9 mouse cellular contexts compared by ENCODE assay signal in genomic region chr1:157231016-157231415, GRCm38 (mm10).
A peak's percentile ranks its signal among the peaks of the same experiment; 100 is the strongest.
DNase-seq lines count a peak whose midpoint lies in the region; ATAC-seq and TF ChIP-seq lines count a peak whose summit lies in the region.
"Had no signal": no experiment of that assay in that cellular context is flagged by ENCODE, and none has a peak within 500 bp of the region (broad histone marks: within the 10 kb centered on the region; RNA-seq: fewer than 3 reads in every experiment).

No protein-coding gene starts in this region.

- H3K9me3 ChIP-seq in embryonic facial prominence, embryonic 14.5 days (ENCODE audit: control insufficient read depth, low read length): no peaks in the 10 kb centered on the region

- no peaks in the 10 kb centered on the region for H3K27me3 ChIP-seq in embryonic facial prominence, embryonic 14.5 days (replicated peaks; ENCODE audit: control insufficient read depth, insufficient read depth, low read length)

- TF ChIP-seq CTCF in layer of hippocampus, adult 2 months (conservative IDR thresholded peaks at IDR 0.05): no peak

- H3K4me2 ChIP-seq in embryonic facial prominence, embryonic 14.5 days (ENCODE audit: low read depth, low read length): peak overlapping the region; percentile 23; the same call in 1 of the 2 replicates

- no peak for ATAC-seq in embryonic facial prominence, embryonic 14.5 days (ENCODE audit: low read depth)

- H3K4me3 ChIP-seq in embryonic facial prominence, embryonic 14.5 days (ENCODE audit: low read depth, low read length): no peak overlapping the region
- peak overlapping the region; percentile 52 for H3K4me3 ChIP-seq in layer of hippocampus, adult 2 months

- H3K36me3 ChIP-seq in embryonic facial prominence, embryonic 14.5 days (ENCODE audit: control insufficient read depth, insufficient read depth, low read length): no peaks in the 10 kb centered on the region

- DNase-seq in kidney, postnatal 10 days: peak; percentile 9
- no peak for DNase-seq in kidney, postnatal 25 days
- DNase-seq in embryonic facial prominence, embryonic 14.5 days (ENCODE audit: low spot score): peak; percentile 38
- DNase-seq in layer of hippocampus, adult 2 months (ENCODE audit: low spot score in 2 of 2): peak; percentile 46 to 47
- DNase-seq in right cerebral cortex, adult 18-20 months: peak; percentile 56
- DNase-seq in yolk sac, embryonic 10.5 days (ENCODE audit: low spot score): no peak
- no peak for DNase-seq in adrenal gland, postnatal 25 days
- no peak for DNase-seq in urinary bladder, postnatal 36 days (ENCODE audit: low spot score in 2 of 2)
- DNase-seq: lung, postnatal 10 days had no signal

- 21% methylated on average over 8 of the region's 8 CpGs for WGBS in embryonic facial prominence, embryonic 14.5 days

- H3K4me1 ChIP-seq in embryonic facial prominence, embryonic 14.5 days (ENCODE audit: control insufficient read depth, insufficient read depth, low read length): no peaks in the 10 kb centered on the region

- H3K9ac ChIP-seq in embryonic facial prominence, embryonic 14.5 days (ENCODE audit: low read depth, low read length): no peak overlapping the region

- H3K27ac ChIP-seq in embryonic facial prominence, embryonic 14.5 days (replicated peaks; ENCODE audit: low read depth, low read length): no peak overlapping the region
- peak overlapping the region; percentile 86 for H3K27ac ChIP-seq in layer of hippocampus, adult 2 months

Comparison
In these comparisons a context has a peak if more than half of its experiments do, and no peak if none do; other contexts are left out.
1. DNase-seq: peak in kidney, postnatal 10 days (single experiment), embryonic facial prominence, embryonic 14.5 days (single experiment), layer of hippocampus, adult 2 months (2 of 2) and right cerebral cortex, adult 18-20 months (single experiment); none in kidney, postnatal 25 days (0 of 2), yolk sac, embryonic 10.5 days (single experiment), adrenal gland, postnatal 25 days (single experiment) and urinary bladder, postnatal 36 days (0 of 2).